Mouse (Mus musculus): Measurements from ENCODE around the gene Acacb. TPM values are rescaled to one million over a fixed set of nuclear protein-coding genes. Genes with fewer than 3 reads are reported as not detected.

The Acacb gene
- polyA plus RNA-seq, 1 experiment from 2014 or later, result 1.6 TPM

DNA sequence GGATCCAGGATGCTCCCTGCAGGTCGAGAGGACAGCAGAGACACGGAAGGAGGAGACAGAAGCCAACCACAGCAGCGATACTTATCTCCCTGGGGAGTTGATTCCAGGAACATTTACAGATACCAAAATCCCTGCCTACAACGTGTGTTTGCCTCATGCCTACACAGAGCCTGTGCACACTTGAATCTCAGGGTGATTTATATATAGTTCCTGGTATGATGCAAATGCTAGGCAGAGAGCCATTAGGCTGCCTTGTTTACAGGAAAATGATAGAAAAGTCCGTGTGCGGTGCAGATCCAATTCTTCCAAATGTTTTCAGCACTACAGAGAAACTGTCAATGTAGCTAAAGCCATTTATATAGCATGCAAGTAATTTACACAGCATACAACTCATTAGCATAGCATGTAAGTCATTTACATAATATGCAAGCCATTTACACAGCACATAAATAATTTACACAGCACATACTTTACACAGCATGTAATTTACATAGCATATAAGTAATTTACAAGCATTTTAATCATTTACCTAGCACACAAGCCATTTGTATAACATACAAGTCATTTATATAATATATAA, 16.9 kb downstream of the Acacb start:
- H3K36me3 ChIP-seq (ENCODE audit: control insufficient read depth, insufficient read depth, low read length), result no peaks in the 10 kb centered on the region
- no peak overlapping the region for H3K4me2 ChIP-seq (replicated peaks; ENCODE audit: low read depth, low read length)
- H3K9ac ChIP-seq (ENCODE audit: low read depth, low read length), result no peak overlapping the region
- no peak overlapping the region for H3K27ac ChIP-seq (ENCODE audit: low read depth, low read length)
- H3K9me3 ChIP-seq (ENCODE audit: control insufficient read depth, low read length), result no peaks in the 10 kb centered on the region
- 85% methylated on average over 6 of the region's 6 CpGs for WGBS
- H3K27me3 ChIP-seq (ENCODE audit: control insufficient read depth, insufficient read depth, low read length), result no peaks in the 10 kb centered on the region
- H3K4me1 ChIP-seq (replicated peaks; ENCODE audit: control insufficient read depth, insufficient read depth, low read length), result no peaks in the 10 kb centered on the region
- H3K4me3 ChIP-seq (ENCODE audit: low read depth, low read length), result no peak overlapping the region
- DNase-seq (ENCODE audit: low spot score) (no peak), ATAC-seq (ENCODE audit: low FRiP score) (no peak)

DNA sequence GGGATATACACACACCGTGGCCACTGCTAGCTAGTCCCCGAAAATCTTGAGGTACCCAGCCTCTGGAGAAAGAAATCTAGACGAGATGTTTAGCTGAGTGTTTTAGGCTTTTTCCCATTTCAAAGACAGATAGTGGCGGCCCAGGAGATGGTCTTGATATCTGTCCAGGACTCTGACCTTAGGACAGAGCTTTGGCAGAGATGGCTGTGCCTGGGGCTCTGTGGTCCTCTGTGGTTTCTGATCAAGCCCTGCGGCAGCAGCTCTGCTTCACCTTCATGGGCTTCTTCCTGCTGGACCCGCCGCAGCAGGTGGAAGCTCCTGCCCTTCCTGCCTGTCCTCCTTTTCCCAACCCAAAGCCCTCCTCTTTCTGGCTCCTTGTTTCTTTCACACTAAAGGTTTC, 24.0 kb downstream of the Acacb start:
- ATAC-seq (ENCODE audit: low FRiP score) (no peak), DNase-seq (ENCODE audit: low spot score) (no peak)
- no peak overlapping the region for H3K4me2 ChIP-seq (replicated peaks; ENCODE audit: low read depth, low read length)
- 81% methylated on average over 7 of the region's 7 CpGs for WGBS
- no peak overlapping the region for H3K27ac ChIP-seq (ENCODE audit: low read depth, low read length)
- no peaks in the 10 kb centered on the region for H3K9me3 ChIP-seq (ENCODE audit: control insufficient read depth, low read length)
- H3K4me3 ChIP-seq (ENCODE audit: low read depth, low read length), result no peak overlapping the region
- no peaks in the 10 kb centered on the region for H3K4me1 ChIP-seq (replicated peaks; ENCODE audit: control insufficient read depth, insufficient read depth, low read length)
- H3K9ac ChIP-seq (ENCODE audit: low read depth, low read length), result no peak overlapping the region
- no peaks in the 10 kb centered on the region for H3K36me3 ChIP-seq (ENCODE audit: control insufficient read depth, insufficient read depth, low read length)
- peaks cover 5% of the 10 kb centered on the region; the same call in 1 of the 2 replicates for H3K27me3 ChIP-seq (ENCODE audit: control insufficient read depth, insufficient read depth, low read length)

DNA sequence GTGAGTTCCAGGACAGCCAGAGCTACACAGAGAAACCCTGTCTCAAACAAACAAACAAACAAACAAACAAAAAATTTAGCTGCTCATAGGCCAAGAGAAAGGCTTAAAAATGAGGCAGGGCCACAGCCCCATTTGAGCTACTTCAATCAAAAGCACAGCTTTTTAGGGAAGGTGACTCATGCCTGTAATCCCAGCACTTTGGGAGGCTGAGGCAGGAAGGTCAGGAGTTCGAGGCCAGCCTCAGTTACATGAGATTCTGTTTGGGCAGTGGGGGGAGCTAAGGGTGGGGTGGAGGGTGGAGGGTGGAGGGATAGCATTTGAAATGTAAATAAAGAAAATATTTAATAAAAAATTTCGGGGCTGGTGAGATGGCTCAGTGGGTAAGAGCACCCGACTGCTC, 26.6 kb downstream of the Acacb start:
- Histone ChIP-seq H3K27me3 (ENCODE audit: control insufficient read depth, insufficient read depth, low read length) (peaks cover 5% of the 10 kb centered on the region; the same call in 1 of the 2 replicates), H3K4me2 (replicated peaks; ENCODE audit: low read depth, low read length) (no peak overlapping the region), H3K9ac (ENCODE audit: low read depth, low read length) (no peak overlapping the region), H3K36me3 (ENCODE audit: control insufficient read depth, insufficient read depth, low read length) (no peaks in the 10 kb centered on the region), H3K9me3 (ENCODE audit: control insufficient read depth, low read length) (no peaks in the 10 kb centered on the region), H3K27ac (ENCODE audit: low read depth, low read length) (no peak overlapping the region), H3K4me1 (replicated peaks; ENCODE audit: control insufficient read depth, insufficient read depth, low read length) (peaks cover 4% of the 10 kb centered on the region; the same call in 1 of the 2 replicates), H3K4me3 (ENCODE audit: low read depth, low read length) (no peak overlapping the region)
- DNase-seq (ENCODE audit: low spot score) (no peak), ATAC-seq (ENCODE audit: low FRiP score) (no peak)
- 89% methylated on average over 3 of the region's 3 CpGs for WGBS

DNA sequence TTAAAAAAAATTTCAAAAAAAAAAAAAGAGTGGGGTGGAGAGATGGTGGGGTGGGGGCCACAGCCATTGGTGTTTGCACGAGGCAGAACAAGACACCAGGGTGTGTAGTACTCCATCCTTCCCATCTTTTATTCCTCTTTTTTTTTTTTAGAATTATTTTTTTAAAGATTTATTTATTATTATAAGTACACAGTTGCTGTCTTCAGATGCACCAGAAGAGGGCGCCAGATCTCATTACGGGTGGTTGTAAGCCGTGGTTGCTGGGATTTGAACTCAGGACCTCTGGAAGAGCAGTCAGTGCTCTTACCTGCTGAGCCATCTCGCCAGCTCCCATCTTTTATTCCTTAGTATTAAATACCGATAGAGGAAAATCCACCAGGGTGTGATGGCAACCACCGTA, 27.1 kb downstream of the Acacb start:
- WGBS, result 72% methylated on average over 7 of the region's 7 CpGs
- Histone ChIP-seq H3K4me3 (ENCODE audit: low read depth, low read length) (no peak overlapping the region), H3K4me1 (replicated peaks; ENCODE audit: control insufficient read depth, insufficient read depth, low read length) (peaks cover 4% of the 10 kb centered on the region; the same call in 1 of the 2 replicates), H3K9me3 (ENCODE audit: control insufficient read depth, low read length) (no peaks in the 10 kb centered on the region), H3K36me3 (ENCODE audit: control insufficient read depth, insufficient read depth, low read length) (no peaks in the 10 kb centered on the region), H3K27me3 (ENCODE audit: control insufficient read depth, insufficient read depth, low read length) (peaks cover 5% of the 10 kb centered on the region; the same call in 1 of the 2 replicates), H3K4me2 (replicated peaks; ENCODE audit: low read depth, low read length) (no peak overlapping the region), H3K27ac (ENCODE audit: low read depth, low read length) (no peak overlapping the region), H3K9ac (ENCODE audit: low read depth, low read length) (no peak overlapping the region)
- ATAC-seq (ENCODE audit: low FRiP score) (no peak), DNase-seq (ENCODE audit: low spot score) (no peak)

DNA sequence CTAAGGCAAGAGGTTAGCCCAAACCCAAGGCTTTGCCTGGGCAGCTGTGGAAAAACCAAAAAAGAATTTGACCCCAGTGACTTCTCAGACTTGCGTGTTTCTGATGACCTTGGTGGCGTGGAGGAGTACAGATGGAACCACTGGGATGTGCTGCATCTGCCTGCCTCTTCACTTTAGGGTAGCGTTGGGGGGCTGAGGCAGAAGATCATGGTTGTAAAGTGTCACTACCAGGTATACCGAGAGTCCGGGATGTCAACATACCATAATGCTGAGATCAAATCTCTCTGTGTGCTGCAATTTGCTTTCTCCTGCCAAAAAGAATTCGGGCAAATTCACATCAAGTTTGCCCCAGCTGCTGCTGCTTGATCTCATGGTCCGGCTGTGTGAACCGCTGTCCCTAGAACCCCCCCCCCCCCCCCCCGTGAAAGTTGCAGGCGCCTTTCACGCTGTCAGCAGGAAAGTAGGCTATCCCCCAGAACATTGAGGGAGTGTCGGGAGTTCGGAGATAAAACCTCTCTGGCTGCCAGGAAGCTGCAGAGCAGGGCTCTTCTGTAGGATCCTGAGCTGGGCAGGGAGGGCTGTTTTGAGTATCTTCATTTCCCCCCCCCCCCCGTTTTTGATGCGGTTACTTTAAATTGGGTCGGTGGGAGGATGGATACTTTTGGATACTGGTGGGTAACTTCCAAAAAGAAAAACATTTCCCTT, 27.7 kb downstream of the Acacb start:
- no peak overlapping the region for H3K9ac ChIP-seq (ENCODE audit: low read depth, low read length)
- no peak overlapping the region for H3K27ac ChIP-seq (ENCODE audit: low read depth, low read length)
- no peak for ATAC-seq (ENCODE audit: low FRiP score)
- no peak overlapping the region for H3K4me3 ChIP-seq (ENCODE audit: low read depth, low read length)
- WGBS, result 41% methylated on average over 14 of the region's 16 CpGs
- H3K4me1 ChIP-seq (replicated peaks; ENCODE audit: control insufficient read depth, insufficient read depth, low read length), result peaks cover 4% of the 10 kb centered on the region; the same call in 1 of the 2 replicates
- H3K36me3 ChIP-seq (ENCODE audit: control insufficient read depth, insufficient read depth, low read length), result no peaks in the 10 kb centered on the region
- no peaks in the 10 kb centered on the region for H3K9me3 ChIP-seq (ENCODE audit: control insufficient read depth, low read length)
- no peak overlapping the region for H3K4me2 ChIP-seq (replicated peaks; ENCODE audit: low read depth, low read length)
- DNase-seq (ENCODE audit: low spot score), result no peak
- H3K27me3 ChIP-seq (ENCODE audit: control insufficient read depth, insufficient read depth, low read length), result peaks cover 5% of the 10 kb centered on the region; the same call in 1 of the 2 replicates

DNA sequence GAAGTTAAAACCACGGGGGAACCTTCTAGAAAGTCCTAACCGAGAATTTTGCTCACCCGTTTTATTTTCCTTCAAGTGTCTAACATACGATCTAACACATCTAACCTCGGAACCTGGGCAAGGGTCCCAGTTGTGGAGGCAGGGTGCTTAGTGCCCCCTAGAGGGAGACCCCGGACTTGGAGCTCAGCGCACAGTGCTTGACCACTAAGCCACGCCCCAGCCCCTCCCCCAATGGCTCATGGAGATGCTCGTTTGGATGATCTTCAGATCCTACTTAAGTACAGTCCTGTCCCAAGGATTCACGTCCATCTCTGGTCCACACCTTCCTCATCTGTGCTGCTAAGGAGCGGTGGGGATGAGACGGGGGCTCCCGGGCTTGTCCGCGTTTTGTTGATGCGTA, 28.3 kb downstream of the Acacb start:
- Histone ChIP-seq H3K4me2 (replicated peaks; ENCODE audit: low read depth, low read length) (no peak overlapping the region), H3K4me3 (ENCODE audit: low read depth, low read length) (no peak overlapping the region), H3K27me3 (ENCODE audit: control insufficient read depth, insufficient read depth, low read length) (peaks cover 5% of the 10 kb centered on the region; the same call in 1 of the 2 replicates)

DNA sequence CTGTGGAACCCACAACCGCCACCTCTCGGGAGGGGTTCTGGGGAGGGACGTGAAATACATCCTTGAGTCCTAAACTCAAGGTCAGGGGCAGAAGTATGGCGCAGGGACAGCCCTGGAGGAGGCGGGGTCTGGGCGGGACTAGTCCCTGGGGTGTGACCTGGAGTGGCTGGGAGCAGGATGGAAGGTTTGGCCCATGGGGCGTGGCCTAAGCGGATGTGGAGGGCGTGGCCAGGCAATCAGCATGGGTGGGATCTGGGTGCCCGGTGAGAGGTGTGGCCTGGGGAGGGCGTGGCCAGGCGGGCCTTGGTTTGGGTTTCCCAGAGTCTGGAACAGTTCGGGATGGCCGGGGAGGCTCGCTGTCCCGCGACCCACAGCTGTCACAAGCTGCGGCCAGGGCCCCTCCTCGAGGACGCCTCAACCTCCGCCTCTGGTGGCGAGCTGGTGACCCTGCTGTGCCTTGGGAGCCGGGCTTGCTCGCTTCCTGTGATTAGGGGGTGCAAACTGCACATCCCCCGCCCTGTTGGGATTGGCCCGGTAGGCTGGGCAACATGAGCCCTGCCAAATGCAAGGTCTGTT, 29.3 kb downstream of the Acacb start:
- ATAC-seq (ENCODE audit: low FRiP score) (peak; percentile 80), DNase-seq (ENCODE audit: low spot score) (peak; percentile 89)
- no peaks in the 10 kb centered on the region for H3K9me3 ChIP-seq (ENCODE audit: control insufficient read depth, low read length)
- H3K27me3 ChIP-seq (ENCODE audit: control insufficient read depth, insufficient read depth, low read length), result peaks cover 5% of the 10 kb centered on the region; the same call in 1 of the 2 replicates
- peaks cover 4% of the 10 kb centered on the region; the same call in 1 of the 2 replicates for H3K4me1 ChIP-seq (replicated peaks; ENCODE audit: control insufficient read depth, insufficient read depth, low read length)
- WGBS, result under 1% methylated on average over 25 of the region's 26 CpGs
- H3K36me3 ChIP-seq (ENCODE audit: control insufficient read depth, insufficient read depth, low read length), result no peaks in the 10 kb centered on the region
- peak overlapping the region; percentile 33 for H3K4me3 ChIP-seq (ENCODE audit: low read depth, low read length)
- H3K9ac ChIP-seq (ENCODE audit: low read depth, low read length), result no peak overlapping the region
- H3K4me2 ChIP-seq (replicated peaks; ENCODE audit: low read depth, low read length), result peak overlapping the region; percentile 66
- no peak overlapping the region for H3K27ac ChIP-seq (ENCODE audit: low read depth, low read length)

More for the DNA sequence above, 28.3 kb downstream of the Acacb start:
- Histone ChIP-seq H3K27ac (ENCODE audit: low read depth, low read length) (no peak overlapping the region), H3K4me1 (replicated peaks; ENCODE audit: control insufficient read depth, insufficient read depth, low read length) (peaks cover 4% of the 10 kb centered on the region; the same call in 1 of the 2 replicates), H3K9me3 (ENCODE audit: control insufficient read depth, low read length) (no peaks in the 10 kb centered on the region), H3K36me3 (ENCODE audit: control insufficient read depth, insufficient read depth, low read length) (no peaks in the 10 kb centered on the region), H3K9ac (ENCODE audit: low read depth, low read length) (no peak overlapping the region)
- ATAC-seq (ENCODE audit: low FRiP score) (no peak), DNase-seq (ENCODE audit: low spot score) (peak; percentile 80)
- 15% methylated on average over 16 of the region's 16 CpGs for WGBS

DNA sequence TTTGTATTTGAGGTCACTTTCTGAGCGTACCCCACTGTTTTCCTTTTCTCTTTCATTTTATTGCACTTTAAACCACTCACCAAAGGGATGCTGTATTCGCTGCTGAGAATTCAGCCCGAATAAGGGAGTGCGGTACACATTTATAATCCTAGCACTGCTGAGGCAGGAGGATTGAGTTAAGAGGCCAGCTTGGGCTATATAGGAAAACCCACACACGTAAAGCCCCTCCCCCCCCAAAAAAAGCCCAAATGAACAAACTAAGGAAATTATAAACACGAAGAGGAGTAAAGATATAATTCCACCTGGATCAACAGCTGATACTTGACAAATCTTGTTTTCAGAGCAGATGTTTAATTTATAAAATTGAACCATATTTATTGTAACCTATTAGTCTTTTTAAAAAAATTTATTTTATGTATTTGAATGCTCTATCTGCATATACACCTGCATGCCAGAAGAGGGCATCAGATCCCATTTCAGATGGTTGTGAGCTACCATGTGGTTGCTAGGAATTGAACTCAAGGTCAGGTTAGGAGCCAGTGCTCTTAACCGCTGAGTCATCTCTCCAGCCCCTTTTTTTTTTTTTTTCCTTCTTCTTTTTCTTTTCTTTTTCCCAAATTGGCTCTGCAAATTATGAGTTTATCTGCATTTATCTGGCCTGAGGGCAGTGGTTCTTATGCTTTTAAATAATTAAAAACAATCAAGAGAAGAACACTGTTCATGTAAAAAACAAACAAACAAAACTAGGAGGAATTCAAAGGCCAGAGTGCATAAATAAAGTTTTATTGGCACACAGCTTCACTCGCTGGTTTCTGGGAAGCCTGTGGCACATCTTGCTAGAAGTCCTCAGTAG, 30.4 kb downstream of the Acacb start:
- Histone ChIP-seq H3K27me3 (ENCODE audit: control insufficient read depth, insufficient read depth, low read length) (peaks cover 5% of the 10 kb centered on the region; the same call in 1 of the 2 replicates), H3K4me2 (replicated peaks; ENCODE audit: low read depth, low read length) (no peak overlapping the region), H3K4me3 (ENCODE audit: low read depth, low read length) (no peak overlapping the region), H3K9me3 (ENCODE audit: control insufficient read depth, low read length) (no peaks in the 10 kb centered on the region), H3K4me1 (replicated peaks; ENCODE audit: control insufficient read depth, insufficient read depth, low read length) (peaks cover 4% of the 10 kb centered on the region; the same call in 1 of the 2 replicates), H3K9ac (ENCODE audit: low read depth, low read length) (no peak overlapping the region), H3K27ac (ENCODE audit: low read depth, low read length) (no peak overlapping the region), H3K36me3 (ENCODE audit: control insufficient read depth, insufficient read depth, low read length) (no peaks in the 10 kb centered on the region)
- ATAC-seq (ENCODE audit: low FRiP score) (no peak), DNase-seq (ENCODE audit: low spot score) (no peak)
- 58% methylated on average over 8 of the region's 8 CpGs for WGBS
